Mouse (Mus musculus) cerebellum, adult 2 months (tissue): Measurements from ENCODE around the gene Zfp988.
"Not testable (repeated sequence)": the region's sequence is repeated elsewhere in the genome, so short reads cannot be mapped to it uniquely, and the experiment has no call there.

Source experiments
- CTCF ChIP-seq: fragments of 200-500 bp; IDR thresholded peaks from 2 replicates; pipeline ENCODE4 v1.5.1; 2011; ENCODE audit warnings: low read depth, mild to moderate bottlenecking, control low read depth, low read length, moderate library complexity, borderline replicate concordance; ENCODE audit not compliant: insufficient read depth
- POLR2A ChIP-seq: fragments of 200-500 bp; IDR thresholded peaks from 2 replicates; pipeline ENCODE4 v1.6.1; 2011; ENCODE audit warnings: low read length, control low read depth, borderline replicate concordance; ENCODE audit not compliant: insufficient read depth

- not testable (repeated sequence) for TF ChIP-seq POLR2A, CTCF
Observed at GRCm38 (mm10) chr4:147271601-147272000, 33.9 kb upstream of the Zfp988 start.
